Mouse (Mus musculus) liver, embryonic 11.5 days (tissue): ENCODE measurements around the gene Cxcl16. TPM values are rescaled to one million over a fixed set of nuclear protein-coding genes. Genes with fewer than 3 reads are reported as not detected.

Experiments used
- ATAC-seq: fragments of 200-750 bp; cut with Nextera tagmentation; replicated peaks from 2 replicates; pipeline ENCODE4 v1.8.0; 2017; ENCODE audit warnings: moderate number of reproducible peaks, mild to moderate bottlenecking, moderate TSS enrichment, moderate library complexity; ENCODE audit not compliant: low FRiP score
- DNase-seq: peaks from one replicate; pipeline ENCODE4 v3.0.0-alpha.2; 2017; ENCODE audit warnings: low spot score
- H3K27ac ChIP-seq: fragments of 300-500 bp; sonication (generic); 2 replicates; pipeline ENCODE4 v1.5.1; 2014; ENCODE audit warnings: mild to moderate bottlenecking, low read depth, low read length, control low read depth
- H3K27me3 ChIP-seq: fragments of 300-500 bp; sonication (generic); replicated peaks from 2 replicates; pipeline ENCODE4 v1.6.1; 2014; ENCODE audit warnings: low read length, mixed read lengths; ENCODE audit not compliant: control insufficient read depth, insufficient read depth
- H3K36me3 ChIP-seq: fragments of 300-500 bp; sonication (generic); 2 replicates; pipeline ENCODE4 v1.6.1; 2014; ENCODE audit warnings: mild to moderate bottlenecking, low read length, moderate library complexity, mixed read lengths; ENCODE audit not compliant: control insufficient read depth, insufficient read depth
- H3K4me1 ChIP-seq: fragments of 300-500 bp; sonication (generic); replicated peaks from 2 replicates; pipeline ENCODE4 v1.6.1; 2014; ENCODE audit warnings: low read length, mixed read lengths; ENCODE audit not compliant: control insufficient read depth, insufficient read depth
- H3K4me2 ChIP-seq: fragments of 300-500 bp; sonication (generic); 2 replicates; pipeline ENCODE4 v1.6.1; 2014; ENCODE audit warnings: mild to moderate bottlenecking, control low read depth, moderate library complexity
- H3K4me3 ChIP-seq: fragments of 300-500 bp; sonication (generic); 2 replicates; pipeline ENCODE4 v1.5.1; 2014; ENCODE audit warnings: low read depth, low read length, control low read depth
- H3K9ac ChIP-seq: fragments of 300-500 bp; sonication (generic); 2 replicates; pipeline ENCODE4 v1.6.1; 2014; ENCODE audit warnings: low read depth, low read length, control low read depth
- H3K9me3 ChIP-seq: fragments of 300-500 bp; sonication (generic); 2 replicates; pipeline ENCODE4 v1.6.1; 2016; ENCODE audit warnings: low read length, inconsistent platforms, mixed read lengths; ENCODE audit not compliant: control insufficient read depth
- WGBS: fragments of 180-500 bp; shearing (Covaris S2); extraction: QIAGEN DNeasy Blood & Tissue Kit; methylation state at CpG from one replicate; pipeline ENCODE4 v1.1.7; 2014; 5-methylcytosine and 5-hydroxymethylcytosine counted together
- polyA plus RNA-seq: library from polyadenylated mRNA; unstranded; fragments of >200 nt; fragmentation: Nextera tagmentation; extraction: Ambion mirVana; gene quantifications from 2 replicates; pipeline ENCODE4 v1.2.1, GENCODE M21; 2014

Cxcl16 gene
- polyA plus RNA-seq, 1 experiment from 2014 or later, result 1.6 TPM

GRCm38 (mm10) chr11:70465211-70465610 is 5.4 kb upstream of the Cxcl16 start:
- 25% methylated on average over 16 of the region's 16 CpGs for WGBS
- ATAC-seq (no peak), DNase-seq (no peak)
- no peak overlapping the region for H3K4me3 ChIP-seq
- no peaks in the 10 kb centered on the region; the same call in 1 of the 2 replicates for H3K9me3 ChIP-seq
- peak overlapping the region; percentile 44 for H3K4me2 ChIP-seq
- H3K27me3 ChIP-seq, result peaks cover 55% of the 10 kb centered on the region
- no peaks in the 10 kb centered on the region for H3K36me3 ChIP-seq
- H3K9ac ChIP-seq, result no peak overlapping the region
- H3K4me1 ChIP-seq, result no peaks in the 10 kb centered on the region
- H3K27ac ChIP-seq, result no peak overlapping the region

- no peak for DNase-seq
- H3K36me3 ChIP-seq, result no peaks in the 10 kb centered on the region
- 76% methylated on average over 5 of the region's 5 CpGs for WGBS
Observed at GRCm38 (mm10) chr11:70463970-70464369, 4.2 kb upstream of the Cxcl16 start.

DNA sequence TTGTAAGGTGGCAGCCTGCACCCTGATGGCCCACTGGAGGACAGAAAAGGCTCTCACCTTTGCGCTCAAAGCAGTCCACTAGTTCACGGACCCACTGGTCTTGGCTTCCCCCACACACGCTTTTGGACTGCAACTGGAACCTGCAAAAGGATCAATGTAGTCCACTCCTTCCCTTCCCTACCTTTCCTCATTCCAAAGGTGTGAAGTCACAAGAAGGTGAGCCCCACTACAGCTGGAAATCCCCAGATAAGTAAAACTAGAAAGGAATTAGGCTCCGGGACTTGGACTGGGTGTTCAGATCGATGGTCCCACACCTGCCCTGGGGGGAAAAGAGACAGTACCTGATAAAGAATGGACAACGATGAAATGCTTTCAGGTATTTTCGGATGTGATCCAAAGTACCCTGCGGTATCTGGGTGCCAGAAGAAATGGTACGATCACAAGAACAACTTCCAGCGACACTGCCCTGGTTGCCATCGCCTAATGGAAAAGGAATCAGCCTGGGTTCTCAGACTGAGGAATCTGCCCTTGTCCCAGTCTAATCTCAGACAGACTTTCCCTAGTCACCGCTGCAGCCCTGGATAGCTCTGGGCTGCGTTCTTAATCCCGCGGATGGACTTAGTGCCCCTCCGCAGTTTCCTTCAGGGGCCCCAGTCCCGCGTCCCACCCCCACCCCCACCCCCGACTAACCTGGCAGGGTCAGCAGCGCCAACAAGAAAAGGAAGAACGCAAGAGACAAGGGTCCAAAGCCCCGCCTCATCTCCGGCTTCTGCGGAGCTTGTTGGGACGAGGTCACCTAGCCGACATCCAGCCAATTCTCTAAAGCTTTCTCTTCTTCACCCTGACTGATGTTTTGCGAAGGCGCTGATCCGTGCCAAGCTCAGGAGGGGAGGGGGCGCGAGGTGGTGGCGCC is 840 bp downstream of the Cxcl16 start, which contains the start of gene Zmynd15:
TSS of gene Zmynd15 (plus strand) at position 746 of the 913 bp plus-strand sequence.
- ATAC-seq (no peak), DNase-seq (no peak)
- Histone ChIP-seq H3K36me3 (no peaks in the 10 kb centered on the region), H3K27ac (no peak within 1 kb of the TSS), H3K4me1 (peaks cover 2% of the 10 kb centered on the region; the same call in 1 of the 2 replicates), H3K4me3 (peak within 1 kb of the TSS; percentile 47), H3K4me2 (peak within 1 kb of the TSS; percentile 69), H3K27me3 (peaks cover 46% of the 10 kb centered on the region), H3K9ac (peak within 1 kb of the TSS; percentile 17; the same call in 1 of the 2 replicates), H3K9me3 (no peaks in the 10 kb centered on the region; the same call in 1 of the 2 replicates)
- 18% methylated on average over 32 of the region's 32 CpGs for WGBS

More at GRCm38 (mm10) chr11:70463970-70464369, 4.2 kb upstream of the Cxcl16 start:
- Histone ChIP-seq H3K9ac (no peak overlapping the region), H3K27ac (no peak overlapping the region), H3K4me3 (no peak overlapping the region), H3K27me3 (peaks cover 67% of the 10 kb centered on the region), H3K4me1 (peaks cover 2% of the 10 kb centered on the region; the same call in 1 of the 2 replicates), H3K9me3 (no peaks in the 10 kb centered on the region; the same call in 1 of the 2 replicates), H3K4me2 (no peak overlapping the region)
- no peak for ATAC-seq

DNA sequence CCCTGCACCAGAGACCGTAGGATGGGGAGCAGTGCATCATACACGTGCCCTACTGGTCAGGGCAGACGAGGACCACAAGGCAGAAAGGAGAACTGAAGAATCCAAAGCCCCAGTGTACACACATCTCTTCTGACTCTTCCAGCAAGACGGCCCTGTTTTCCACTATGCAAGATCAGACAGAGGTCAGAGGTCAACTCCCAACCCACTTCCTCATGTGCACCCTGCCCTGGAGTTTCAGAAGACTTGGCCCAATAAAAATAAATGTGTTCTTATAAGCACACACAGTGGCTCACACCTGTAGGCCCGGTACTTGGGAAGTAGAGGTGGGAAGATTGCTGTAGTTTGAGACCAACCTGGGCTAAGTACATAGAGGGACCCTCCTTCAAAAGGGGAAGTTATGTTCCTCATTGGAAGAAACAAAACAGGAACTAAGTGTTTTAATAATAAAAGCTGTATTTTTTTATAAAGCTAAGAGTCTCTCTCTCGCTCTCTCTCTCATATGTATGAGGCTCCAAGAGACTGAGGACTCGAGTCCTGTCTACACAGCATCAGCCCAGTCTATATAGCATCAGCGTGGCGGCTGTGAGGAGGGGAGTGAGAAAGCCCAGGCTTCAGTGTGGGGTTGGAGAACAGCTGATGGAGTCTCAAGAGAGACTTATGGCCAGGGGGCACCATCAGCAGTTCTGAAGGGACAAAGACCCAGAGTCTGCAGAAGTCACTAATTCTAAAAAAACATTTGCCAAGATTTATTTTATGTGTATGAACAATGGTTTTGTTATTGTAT is 6.3 kb downstream of the Cxcl16 start:
- no peak overlapping the region for H3K9ac ChIP-seq
- DNase-seq (no peak), ATAC-seq (no peak)
- H3K4me1 ChIP-seq, result peaks cover 12% of the 10 kb centered on the region; the same call in 1 of the 2 replicates
- H3K27me3 ChIP-seq, result peaks cover 1% of the 10 kb centered on the region
- WGBS, result 80% methylated on average over 9 of the region's 9 CpGs
- H3K36me3 ChIP-seq, result 0 out of 2 replicates have a peak, but pooled peaks cover 2% of the 10 kb centered on the region
- H3K27ac ChIP-seq, result no peak overlapping the region
- no peak overlapping the region for H3K4me3 ChIP-seq
- H3K9me3 ChIP-seq, result no peaks in the 10 kb centered on the region
- no peak overlapping the region for H3K4me2 ChIP-seq

DNA sequence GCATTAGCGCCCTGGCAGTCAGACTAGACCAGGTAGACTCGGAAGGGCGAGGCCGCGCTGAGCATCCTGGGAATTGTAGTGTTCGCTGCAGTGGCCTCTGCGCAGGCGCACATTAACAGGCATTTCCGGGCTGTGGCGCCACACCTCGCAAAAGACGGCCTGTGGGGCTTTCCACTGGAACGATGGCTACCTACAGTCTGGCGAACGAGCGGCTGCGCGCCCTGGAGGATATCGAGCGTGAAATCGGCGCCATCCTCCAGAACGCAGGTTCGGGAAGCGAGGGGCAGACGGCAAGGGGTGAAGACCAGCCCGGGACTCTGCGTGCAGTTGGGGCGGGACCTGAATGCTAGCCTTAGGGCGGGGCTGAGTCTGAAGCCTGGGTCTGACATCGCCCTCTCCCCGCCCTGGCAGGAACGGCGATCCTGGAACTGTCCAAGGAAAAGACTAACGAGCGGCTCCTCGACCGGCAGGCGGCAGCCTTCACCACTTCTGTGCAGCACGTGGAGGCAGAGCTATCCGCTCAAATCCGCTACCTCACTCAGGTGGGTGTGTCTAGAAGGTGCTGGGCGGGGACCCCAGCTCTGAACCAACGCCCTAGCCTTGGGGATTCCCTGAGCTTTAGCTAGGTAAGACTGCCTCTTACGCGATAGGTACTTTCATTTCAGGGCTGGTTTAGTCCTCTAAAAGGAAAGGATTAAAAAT is 7.8 kb downstream of the Cxcl16 start, which contains the start of gene Med11:
TSS of gene Med11 (plus strand) at position 123 of the 702 bp plus-strand sequence.
- H3K36me3 ChIP-seq, result 0 out of 2 replicates have a peak, but pooled peaks cover 2% of the 10 kb centered on the region
- no peaks in the 10 kb centered on the region for H3K27me3 ChIP-seq
- ATAC-seq, result peak; percentile 98
- H3K4me3 ChIP-seq, result peak within 1 kb of the TSS; percentile 67
- WGBS, result under 1% methylated on average over 46 of the region's 46 CpGs
- H3K27ac ChIP-seq, result peak within 1 kb of the TSS; percentile 82
- DNase-seq, result peak; percentile 98
- peak within 1 kb of the TSS; percentile 82 for H3K4me2 ChIP-seq
- peaks cover 12% of the 10 kb centered on the region; the same call in 1 of the 2 replicates for H3K4me1 ChIP-seq
- H3K9ac ChIP-seq, result peak within 1 kb of the TSS; percentile 76
- no peaks in the 10 kb centered on the region for H3K9me3 ChIP-seq

DNA sequence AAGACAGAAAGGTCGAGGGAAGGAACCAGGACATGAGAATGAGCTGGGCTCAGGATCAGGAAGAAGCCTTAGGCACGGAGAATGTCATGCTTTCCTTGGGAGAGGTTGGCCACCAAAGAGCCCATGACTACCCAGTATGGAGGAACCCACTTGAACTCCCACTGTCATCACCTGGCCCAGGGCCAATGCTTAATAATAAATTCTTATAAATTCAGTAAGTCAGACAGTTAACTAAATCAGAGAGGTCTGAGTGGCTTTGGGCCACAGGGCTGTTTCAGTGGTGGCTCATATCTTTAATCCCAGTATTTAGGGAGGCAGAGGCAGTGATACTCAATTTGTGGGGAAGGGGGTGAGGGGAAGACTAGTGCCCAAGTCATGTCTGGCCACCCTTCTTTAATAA is 8.9 kb downstream of the Cxcl16 start:
- H3K4me1 ChIP-seq, result peaks cover 16% of the 10 kb centered on the region; the same call in 1 of the 2 replicates
- H3K4me3 ChIP-seq, result no peak overlapping the region
- peak overlapping the region; percentile 82; the same call in 1 of the 2 replicates for H3K4me2 ChIP-seq
- H3K36me3 ChIP-seq, result 0 out of 2 replicates have a peak, but pooled peaks cover 2% of the 10 kb centered on the region
- no peaks in the 10 kb centered on the region for H3K27me3 ChIP-seq
- ATAC-seq, result no peak
- WGBS, result 72% methylated on average over 2 of the region's 2 CpGs
- no peak overlapping the region for H3K27ac ChIP-seq
- no peak for DNase-seq
- H3K9ac ChIP-seq, result no peak overlapping the region
- no peaks in the 10 kb centered on the region for H3K9me3 ChIP-seq

DNA sequence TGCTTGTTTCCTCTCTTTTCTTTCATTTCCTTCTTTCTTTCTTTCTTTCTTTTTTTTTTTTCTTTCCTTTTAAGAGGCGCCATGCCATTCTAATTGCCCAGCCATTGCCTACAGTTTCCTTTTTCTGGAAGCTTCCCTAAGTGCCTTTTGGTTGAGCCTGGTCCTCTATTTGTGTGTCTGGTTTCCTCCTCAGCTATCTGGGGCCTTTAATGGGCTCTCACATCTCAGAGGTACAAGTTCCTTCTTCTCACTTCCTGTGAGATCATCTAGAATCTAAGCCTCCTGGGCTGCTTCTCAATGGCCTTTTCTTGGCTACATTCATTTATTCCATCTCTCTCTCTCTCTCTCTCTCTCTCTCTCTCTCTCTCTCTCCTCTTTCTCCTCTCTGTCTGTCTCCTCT is 12.4 kb downstream of the Cxcl16 start:
- no peak for ATAC-seq
- Histone ChIP-seq H3K4me2 (no peak overlapping the region), H3K9ac (no peak overlapping the region), H3K27ac (no peak overlapping the region), H3K36me3 (no peaks in the 10 kb centered on the region), H3K27me3 (no peaks in the 10 kb centered on the region), H3K4me1 (0 out of 2 replicates have a peak, but pooled peaks cover 5% of the 10 kb centered on the region), H3K4me3 (no peak overlapping the region), H3K9me3 (no peaks in the 10 kb centered on the region)
- DNase-seq, result no peak
- 46% methylated on average over 1 of the region's 1 CpGs for WGBS

DNA sequence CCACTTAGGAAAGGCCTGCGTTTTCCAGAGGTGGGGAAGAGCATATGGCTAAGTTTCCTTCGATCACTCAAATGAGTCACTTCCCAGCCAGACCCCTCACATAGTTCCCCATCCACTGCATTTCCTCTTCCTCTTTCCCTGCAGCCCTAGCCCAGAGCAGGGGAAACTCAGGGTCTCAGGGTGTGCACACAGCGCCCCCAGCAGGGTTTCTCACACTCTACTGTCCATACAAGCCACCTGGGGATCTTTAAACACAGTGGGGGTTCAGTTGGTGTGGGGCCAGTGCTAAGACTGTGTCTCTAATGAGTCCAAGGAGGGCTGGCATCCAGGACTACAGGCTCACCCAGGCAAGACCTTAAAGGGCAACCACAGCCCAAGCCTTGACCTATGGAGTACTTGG is 13.0 kb downstream of the Cxcl16 start:
- Histone ChIP-seq H3K9ac (no peak overlapping the region), H3K27me3 (no peaks in the 10 kb centered on the region), H3K4me2 (no peak overlapping the region), H3K9me3 (no peaks in the 10 kb centered on the region), H3K4me3 (no peak overlapping the region), H3K4me1 (0 out of 2 replicates have a peak, but pooled peaks cover 4% of the 10 kb centered on the region), H3K36me3 (no peaks in the 10 kb centered on the region), H3K27ac (no peak overlapping the region)
- ATAC-seq, result no peak
- 20% methylated on average over 3 of the region's 3 CpGs for WGBS
- DNase-seq, result no peak
